Mouse (Mus musculus): Measurements from ENCODE around the gene Bcas2.

DNA sequence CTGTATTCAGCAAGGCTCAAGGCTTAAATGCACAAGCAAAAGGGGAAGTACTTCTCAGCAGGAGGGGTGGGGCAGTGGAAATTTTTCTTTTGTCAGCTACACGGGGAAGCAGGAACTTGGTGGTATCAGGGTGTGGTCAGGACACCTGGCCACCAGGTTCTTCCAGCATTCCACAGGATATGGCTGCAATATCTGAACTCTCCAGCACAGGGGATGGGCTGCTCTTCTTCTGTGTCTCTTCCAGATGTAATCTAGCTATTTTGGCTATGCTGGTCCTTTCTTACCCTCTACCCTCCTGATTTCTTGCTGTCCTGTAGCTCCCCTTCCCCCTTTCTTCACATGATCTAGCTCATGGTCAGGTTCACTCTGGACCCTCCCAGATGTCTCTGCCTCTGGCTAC lies 21.7 kb downstream of the Bcas2 start:
- TF ChIP-seq POLR2A (IDR thresholded peaks at IDR 0.05; ENCODE audit: borderline replicate concordance, extremely low read depth, low read depth, low read length) (no peak), CTCF (IDR thresholded peaks at IDR 0.05; ENCODE audit: insufficient read depth, low read length) (no peak)

Data from lung, adult 2 months (tissue).